Mouse (Mus musculus) gastrocnemius, postnatal 4 days (tissue): ENCODE measurements at regions not wholly inside any gene's neighbourhood (a gene's known extent, or its start where the extent isn't known, plus 50 kb on each side); places are given as distances from the start of the nearest gene placed in this dataset.

Experiments used
- DNase-seq, 2 experiments: peaks; one replicate each; pipeline ENCODE4 v3.0.0; 2021 to 2022; ENCODE audit warnings: low spot score in 2 of 2, mixed read lengths in 2 of 2

- DNase-seq: no peak
Measured at GRCm38 (mm10) chr6:107629376-107629775, 99.8 kb downstream of the Lrrn1 start.

DNA sequence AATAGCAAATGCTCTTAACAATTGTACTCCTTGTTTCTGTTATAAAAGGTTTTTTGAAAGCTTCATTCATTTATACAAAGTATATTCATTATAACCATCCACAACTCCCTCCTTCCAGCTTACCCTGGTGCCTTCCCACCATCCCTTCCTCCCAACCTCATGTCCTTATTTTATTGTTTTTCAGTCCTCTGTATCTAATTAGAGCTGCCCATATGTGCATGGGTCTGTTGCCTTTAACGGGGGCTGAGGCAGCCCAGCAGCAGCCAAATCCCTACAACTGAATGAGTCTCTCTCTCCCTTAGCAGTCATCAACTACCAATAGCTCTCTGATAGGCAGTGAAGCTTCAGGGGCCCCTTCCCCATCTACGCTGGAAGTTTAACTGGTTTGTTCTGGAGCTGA, 116.2 kb downstream of the Lrrn1 start:
- no peak for DNase-seq

DNA sequence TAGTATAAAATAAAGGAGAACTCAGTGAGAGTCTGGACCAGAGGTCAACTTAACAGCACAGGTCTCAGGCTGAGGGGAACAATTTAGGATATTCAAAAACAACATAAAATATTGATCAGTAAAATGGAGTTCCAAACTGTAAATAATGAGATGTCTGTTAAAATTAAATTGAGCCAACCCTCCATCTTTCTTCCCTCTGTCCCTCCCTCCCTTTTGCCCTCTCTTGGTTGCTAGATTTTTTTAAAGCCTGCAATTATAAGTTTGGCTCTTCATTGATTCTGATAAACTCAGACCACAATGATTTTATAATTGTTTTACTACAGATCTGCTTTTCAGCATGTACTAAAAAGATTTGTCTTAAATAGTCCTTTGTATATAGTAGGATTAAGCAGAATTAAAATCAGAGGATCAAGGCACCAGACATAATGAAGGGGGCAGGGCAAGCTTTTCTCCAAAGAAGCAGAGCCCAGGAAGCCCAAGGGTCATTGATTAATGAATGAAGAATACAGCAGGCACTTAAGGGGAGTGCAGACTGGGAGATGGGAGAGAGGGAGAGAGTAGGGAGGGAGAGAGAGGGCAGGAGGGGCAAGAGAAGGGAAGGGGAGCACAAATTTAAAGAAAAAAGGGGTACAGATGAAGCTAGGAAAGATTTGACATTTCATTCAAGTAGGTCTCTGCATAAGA, 124.4 kb downstream of the Lrrn1 start:
- no peak for DNase-seq

DNA sequence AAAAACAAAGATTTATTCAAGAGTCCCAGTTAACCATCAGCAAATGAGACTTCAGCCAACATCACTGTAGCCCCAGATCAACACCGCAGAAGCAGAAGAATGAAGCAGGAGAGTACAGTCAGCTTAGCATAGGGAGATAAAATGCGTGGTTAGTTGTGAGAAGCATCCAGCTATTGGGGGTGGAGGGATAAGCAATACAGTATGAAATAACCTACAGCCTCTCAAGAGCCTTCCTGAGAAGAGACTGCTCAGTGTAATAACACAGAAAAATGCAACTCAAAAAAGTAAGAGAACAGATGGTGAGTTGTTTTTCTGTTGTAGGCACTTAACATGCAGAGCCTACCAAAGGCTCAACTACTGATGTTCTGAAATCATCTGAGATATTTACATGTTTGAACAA, 128.2 kb downstream of the Lrrn1 start:
- no peak for DNase-seq

GRCm38 (mm10) chr6:107661009-107661764, 131.6 kb downstream of the Lrrn1 start:
- no peak for DNase-seq

- no peak for DNase-seq
Measured at GRCm38 (mm10) chr6:107699298-107699697, 169.7 kb downstream of the Lrrn1 start.

GRCm38 (mm10) chr6:107708185-107708584, 178.6 kb downstream of the Lrrn1 start:
- DNase-seq: no peak

DNA sequence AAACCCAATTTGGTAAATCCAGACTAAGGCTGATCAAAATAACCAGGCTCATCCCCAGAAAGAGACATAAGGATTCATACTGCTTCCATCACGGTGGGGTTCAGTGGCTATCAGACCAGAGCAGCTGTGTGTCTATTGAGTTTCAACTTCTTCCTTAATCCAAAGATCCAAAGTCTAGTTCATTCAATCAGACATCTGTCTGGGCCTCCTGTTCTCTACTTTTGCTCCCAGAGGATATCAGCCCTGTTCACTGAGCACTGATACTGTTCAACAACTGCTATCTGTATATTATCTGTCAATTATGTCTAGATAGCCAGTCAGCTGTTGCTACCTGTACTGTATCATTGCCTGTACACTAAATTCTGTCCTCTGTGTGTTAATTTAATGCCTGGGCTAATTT, 179.0 kb downstream of the Lrrn1 start:
- DNase-seq: no peak

- DNase-seq: no peak
Measured at GRCm38 (mm10) chr6:107710360-107710759, 180.8 kb downstream of the Lrrn1 start.

GRCm38 (mm10) chr6:107711181-107712087, 181.9 kb downstream of the Lrrn1 start:
- no peak for DNase-seq

GRCm38 (mm10) chr6:107713051-107713450, 183.5 kb downstream of the Lrrn1 start:
- no peak for DNase-seq

- DNase-seq: no peak
Measured at GRCm38 (mm10) chr6:107717194-107717593, 187.6 kb downstream of the Lrrn1 start.

DNA sequence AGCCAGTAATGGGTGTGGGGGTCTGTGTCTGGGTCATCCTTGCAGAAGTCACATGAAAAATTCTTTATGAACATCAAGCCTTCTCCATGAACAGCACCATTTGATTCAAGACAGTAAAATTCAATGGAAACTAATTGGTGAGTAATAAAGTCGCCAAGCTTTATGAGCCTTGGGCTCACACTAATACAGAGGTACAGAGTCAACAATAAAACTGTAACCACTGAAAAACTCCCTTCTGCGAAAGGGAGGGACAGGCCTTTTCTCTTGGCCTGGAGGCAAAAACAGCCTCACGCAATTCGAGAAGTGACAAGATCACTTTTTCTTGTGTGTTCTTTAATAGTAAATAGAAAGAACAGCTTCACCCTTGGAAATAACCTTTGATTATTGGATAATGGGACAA, 200.7 kb downstream of the Lrrn1 start:
- DNase-seq: no peak

GRCm38 (mm10) chr6:107734773-107735172, 205.2 kb downstream of the Lrrn1 start:
- no peak for DNase-seq

GRCm38 (mm10) chr6:107749111-107749736, 219.7 kb downstream of the Lrrn1 start:
- DNase-seq: no peak

DNA sequence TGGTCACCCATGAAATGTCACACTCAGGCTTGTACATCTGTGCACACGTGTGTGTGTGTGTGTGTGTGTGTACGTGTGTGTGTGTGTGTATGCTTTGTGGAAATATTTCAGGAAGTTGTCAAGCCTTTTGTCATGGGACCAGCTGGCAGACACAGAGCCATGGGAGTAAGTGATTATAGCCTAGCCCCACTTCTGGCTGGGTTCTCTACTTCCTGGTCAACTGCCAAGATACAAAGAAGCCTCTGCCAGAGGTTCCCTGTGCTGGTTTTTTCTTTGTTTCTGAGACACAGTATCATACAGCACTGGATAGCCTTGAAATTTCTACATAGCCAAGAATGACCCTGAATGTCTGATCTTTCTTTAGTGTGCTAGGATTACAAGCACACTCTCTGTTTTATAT, 220.2 kb downstream of the Lrrn1 start:
- DNase-seq: peak in 1 of 2 experiments; percentile 11

DNA sequence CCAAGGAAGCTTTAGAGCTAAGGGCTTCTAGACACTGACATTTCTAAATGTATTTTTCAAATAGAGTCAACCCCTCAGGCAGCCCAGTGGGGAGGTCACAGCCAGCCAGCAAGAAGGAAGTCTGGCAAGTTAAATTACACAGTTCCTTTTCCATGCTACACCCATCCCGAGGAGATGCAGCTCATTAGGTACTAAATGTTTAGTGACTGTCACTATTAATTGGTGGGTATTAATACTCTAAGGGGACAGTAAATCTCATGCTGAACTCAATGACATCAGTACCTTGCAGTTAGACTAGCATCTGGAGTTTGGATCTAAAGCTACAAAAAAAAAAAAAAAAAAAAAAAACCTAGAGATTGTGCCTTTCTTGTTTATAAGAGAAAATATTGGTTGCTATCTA, 222.6 kb downstream of the Lrrn1 start:
- no peak for DNase-seq

GRCm38 (mm10) chr6:107755158-107755557, 225.6 kb downstream of the Lrrn1 start:
- DNase-seq: no peak

GRCm38 (mm10) chr6:107770834-107771470, 241.4 kb downstream of the Lrrn1 start:
- no peak for DNase-seq

GRCm38 (mm10) chr6:107784998-107785397, 255.4 kb downstream of the Lrrn1 start:
- DNase-seq: no peak
